Mouse (Mus musculus): ENCODE data around the gene Ldah. TPM values are rescaled to one million over a fixed set of nuclear protein-coding genes. Genes with fewer than 3 reads are reported as not detected.

Gene Ldah
- polyA plus RNA-seq, 1 experiment from 2014 or later: 56.5 TPM

Other genes starting within 250 kb of the Ldah start
- gene Apob, start 230.5 kb upstream of the Ldah start, polyA plus RNA-seq (2015; fragmentation: Nextera tagmentation; extraction: Ambion mirVana): 11.0 and 18.2 TPM in 2 replicates
- not detected in 2 replicates for gene Gdf7, start 93.8 kb downstream of the Ldah start, polyA plus RNA-seq (2015; fragmentation: Nextera tagmentation; extraction: Ambion mirVana)
- gene Hs1bp3, start 105.3 kb downstream of the Ldah start, polyA plus RNA-seq (2015; fragmentation: Nextera tagmentation; extraction: Ambion mirVana): 14.5 and 14.9 TPM in 2 replicates

Data from stomach, embryonic 15.5 days (tissue).